In the genomic region with DNA sequence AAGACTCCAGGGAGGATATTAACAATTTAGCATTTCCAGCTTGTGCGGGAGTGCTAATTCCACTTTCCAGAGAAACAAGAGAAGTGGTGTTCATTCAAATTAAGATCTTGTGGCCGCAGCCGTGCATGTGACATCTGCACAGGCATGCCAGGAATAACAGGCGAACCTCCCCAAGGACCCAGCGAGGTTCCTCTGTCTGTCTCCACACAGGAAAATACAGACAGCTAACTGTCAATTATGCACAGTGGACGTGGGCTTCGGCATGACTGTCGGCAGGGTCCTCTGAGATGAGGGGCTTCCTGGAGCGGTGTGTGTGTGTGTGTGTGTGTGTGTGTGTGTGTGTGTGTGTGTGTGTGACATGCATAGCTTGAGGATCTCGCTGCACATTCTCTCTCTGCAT, we compare ENCODE assay signal across 19 mouse cellular contexts.
DNase-seq lines count a peak whose midpoint lies in the region; ATAC-seq and TF ChIP-seq lines count a peak whose summit lies in the region.
"Had no signal": no experiment of that assay in that cellular context is flagged by ENCODE, and none has a peak within 500 bp of the region (broad histone marks: within the 10 kb centered on the region; RNA-seq: fewer than 3 reads in every experiment).

No protein-coding gene starts in this region.

- H3K27me3 ChIP-seq in hindbrain, embryonic 10.5 days (ENCODE audit: insufficient read depth, poor library complexity, severe bottlenecking), result no peaks in the 10 kb centered on the region
- no peaks in the 10 kb centered on the region for H3K27me3 ChIP-seq in hindbrain, embryonic 11.5 days (ENCODE audit: control insufficient read depth, insufficient read depth, low read length)
- H3K27me3 ChIP-seq in hindbrain, embryonic 12.5 days, result no peaks in the 10 kb centered on the region
- no peaks in the 10 kb centered on the region for H3K27me3 ChIP-seq in midbrain, embryonic 15.5 days (replicated peaks)
- no peaks in the 10 kb centered on the region for H3K27me3 ChIP-seq in thymus, adult 2 months (ENCODE audit: control insufficient read depth, insufficient read depth, low read length)
- H3K27me3 ChIP-seq: embryonic facial prominence, embryonic 15.5 days had no signal

- no peak overlapping the region for H3K4me2 ChIP-seq in hindbrain, embryonic 11.5 days (replicated peaks; ENCODE audit: low read depth, low read length)
- no peak overlapping the region for H3K4me2 ChIP-seq in hindbrain, embryonic 12.5 days (replicated peaks)
- no peak overlapping the region; the same call in 1 of the 2 replicates for H3K4me2 ChIP-seq in midbrain, embryonic 15.5 days
- H3K4me2 ChIP-seq: embryonic facial prominence, embryonic 15.5 days had no signal

- H3K9me3 ChIP-seq in hindbrain, embryonic 10.5 days, result no peaks in the 10 kb centered on the region
- no peaks in the 10 kb centered on the region for H3K9me3 ChIP-seq in hindbrain, embryonic 11.5 days (ENCODE audit: control insufficient read depth, low read length)
- no peaks in the 10 kb centered on the region for H3K9me3 ChIP-seq in hindbrain, embryonic 12.5 days (replicated peaks)
- no peaks in the 10 kb centered on the region for H3K9me3 ChIP-seq in midbrain, embryonic 15.5 days
- H3K9me3 ChIP-seq: embryonic facial prominence, embryonic 15.5 days; forebrain, embryonic 10.5 days had no signal

- no peak for TF ChIP-seq POLR2A in thymus, adult 2 months (IDR thresholded peaks at IDR 0.05; ENCODE audit: control insufficient read depth, extremely low read depth, insufficient read depth, low read length, poor library complexity)

- WGBS in hindbrain, embryonic 10.5 days, result 59% methylated on average over 10 of the region's 10 CpGs
- WGBS in hindbrain, embryonic 11.5 days, result 63% methylated on average over 10 of the region's 10 CpGs
- WGBS in hindbrain, embryonic 12.5 days, result 44% methylated on average over 10 of the region's 10 CpGs
- 28% methylated on average over 10 of the region's 10 CpGs for WGBS in midbrain, embryonic 15.5 days
- 89% methylated on average over 10 of the region's 10 CpGs for WGBS in thymus, adult 2 months

- no peak for DNase-seq in hindbrain, embryonic 10.5 days (ENCODE audit: low spot score)
- DNase-seq in hindbrain, embryonic 11.5 days (ENCODE audit: low spot score), result no peak
- peak; percentile 15 for DNase-seq in MN1 (ENCODE audit: low spot score)
- no peak for DNase-seq in heart, adult 8-10 months (ENCODE audit: low spot score)
- no peak for DNase-seq in spleen, postnatal 4 days (ENCODE audit: low spot score in 2 of 2)
- DNase-seq in thymus, adult 2 months, result no peak
- DNase-seq: B cell, adult 2 months; cerebellum, adult 8-10 months; gastrocnemius, postnatal 25 days; kidney, adult 11 months; liver; right cerebral cortex, postnatal 4 days; thymus, postnatal 25 days had no signal

- H3K4me3 ChIP-seq in hindbrain, embryonic 10.5 days, result no peak overlapping the region
- H3K4me3 ChIP-seq in hindbrain, embryonic 11.5 days (ENCODE audit: low read depth, low read length), result no peak overlapping the region
- H3K4me3 ChIP-seq in hindbrain, embryonic 12.5 days, result no peak overlapping the region
- no peak overlapping the region for H3K4me3 ChIP-seq in midbrain, embryonic 15.5 days
- no peak overlapping the region for H3K4me3 ChIP-seq in thymus, adult 2 months (ENCODE audit: control insufficient read depth, insufficient read depth, low read length)
- H3K4me3 ChIP-seq: embryonic facial prominence, embryonic 15.5 days; forebrain, embryonic 10.5 days had no signal

- no peak for TF ChIP-seq CTCF in thymus, adult 2 months (IDR thresholded peaks at IDR 0.05; ENCODE audit: borderline replicate concordance, control insufficient read depth, extremely low read depth, insufficient read depth, low read length, poor library complexity)

- peaks cover 59% of the 10 kb centered on the region for H3K4me1 ChIP-seq in hindbrain, embryonic 10.5 days (replicated peaks)
- no peaks in the 10 kb centered on the region; the same call in 1 of the 2 replicates for H3K4me1 ChIP-seq in hindbrain, embryonic 11.5 days (replicated peaks; ENCODE audit: control insufficient read depth, insufficient read depth, low read length)
- H3K4me1 ChIP-seq in hindbrain, embryonic 12.5 days, result peaks cover 39% of the 10 kb centered on the region
- peaks cover 48% of the 10 kb centered on the region for H3K4me1 ChIP-seq in midbrain, embryonic 15.5 days
- H3K4me1 ChIP-seq in thymus, adult 2 months (replicated peaks; ENCODE audit: control insufficient read depth, insufficient read depth, low read length), result no peaks in the 10 kb centered on the region

- ATAC-seq in hindbrain, embryonic 11.5 days (ENCODE audit: low FRiP score), result no peak
- 0 out of 2 replicates have a peak, but pooled peaks have one; percentile 41 for ATAC-seq in hindbrain, embryonic 12.5 days (ENCODE audit: low FRiP score)
- 0 out of 2 replicates have a peak, but pooled peaks have one; percentile 44 for ATAC-seq in midbrain, embryonic 15.5 days (replicated peaks)
- ATAC-seq: lung, postnatal 0 days had no signal

- H3K9ac ChIP-seq in hindbrain, embryonic 11.5 days (ENCODE audit: low read depth, low read length), result no peak overlapping the region
- no peak overlapping the region for H3K9ac ChIP-seq in hindbrain, embryonic 12.5 days
- no peak overlapping the region for H3K9ac ChIP-seq in midbrain, embryonic 15.5 days
- H3K9ac ChIP-seq: embryonic facial prominence, embryonic 15.5 days had no signal

- H3K36me3 ChIP-seq in hindbrain, embryonic 10.5 days, result no peaks in the 10 kb centered on the region
- H3K36me3 ChIP-seq in hindbrain, embryonic 11.5 days (ENCODE audit: control insufficient read depth, insufficient read depth, low read length), result no peaks in the 10 kb centered on the region
- no peaks in the 10 kb centered on the region for H3K36me3 ChIP-seq in hindbrain, embryonic 12.5 days
- no peaks in the 10 kb centered on the region for H3K36me3 ChIP-seq in midbrain, embryonic 15.5 days (replicated peaks)
- no peaks in the 10 kb centered on the region for H3K36me3 ChIP-seq in thymus, adult 2 months (ENCODE audit: control insufficient read depth, insufficient read depth, low read length)
- H3K36me3 ChIP-seq: embryonic facial prominence, embryonic 15.5 days; forebrain, embryonic 10.5 days had no signal

- peak overlapping the region; percentile 35; the same call in 1 of the 2 replicates for H3K27ac ChIP-seq in hindbrain, embryonic 10.5 days
- no peak overlapping the region for H3K27ac ChIP-seq in hindbrain, embryonic 11.5 days (ENCODE audit: low read depth, low read length)
- H3K27ac ChIP-seq in hindbrain, embryonic 12.5 days, result peak overlapping the region; percentile 49; the same call in 1 of the 2 replicates
- H3K27ac ChIP-seq in midbrain, embryonic 15.5 days, result peak overlapping the region; percentile 44; the same call in 1 of the 2 replicates
- H3K27ac ChIP-seq in thymus, adult 2 months (ENCODE audit: control insufficient read depth, insufficient read depth, low read length), result no peak overlapping the region
- H3K27ac ChIP-seq: embryonic facial prominence, embryonic 15.5 days; forebrain, embryonic 10.5 days; kidney, postnatal 0 days had no signal

Comparison
In these comparisons a context has a peak if more than half of its experiments do, and no peak if none do; other contexts are left out.
1. H3K27ac ChIP-seq: peak in hindbrain, embryonic 10.5 days (single experiment), hindbrain, embryonic 12.5 days (single experiment) and midbrain, embryonic 15.5 days (single experiment); none in hindbrain, embryonic 11.5 days (single experiment) and thymus, adult 2 months (single experiment).